Mouse (Mus musculus) gastrocnemius, postnatal 14 days (tissue): ENCODE measurements at regions not wholly inside any gene's neighbourhood (a gene's known extent, or its start where the extent isn't known, plus 50 kb on each side); places are given as distances from the start of the nearest gene placed in this dataset.

Source experiments
- DNase-seq: peaks from one replicate; pipeline ENCODE4 v3.0.0; 2021; ENCODE audit warnings: mixed read lengths
- intact Hi-C: fragments of 180-260 bp; cut with DNase I; formaldehyde crosslinking; loops from one replicate; pipeline ENCODE4 v1.15.1; 2025; ENCODE audit warnings: low total_unique reads

- intact Hi-C loops = no loop called here
- no peak for DNase-seq
Measured at GRCm38 (mm10) chr13:63693636-63694035, 120.2 kb upstream of the Ptch1 start.

- peak; percentile 24 for DNase-seq
Measured at GRCm38 (mm10) chr13:63696399-63696798, 118.6 kb upstream of the Ercc6l2 start.

GRCm38 (mm10) chr13:63699624-63700023 lies 115.4 kb upstream of the Ercc6l2 start:
- intact Hi-C loops = loop anchor here (10.0 kb wide), 1 partner anchor 335 kb away; no protein-coding TSS in a partner anchor

More at GRCm38 (mm10) chr13:63696399-63696798, 118.6 kb upstream of the Ercc6l2 start:
- intact Hi-C loops = no loop called here

GRCm38 (mm10) chr13:63700747-63701146 lies 114.3 kb upstream of the Ercc6l2 start:
- no peak for DNase-seq
- intact Hi-C loops = loop anchor here (10.0 kb wide), 1 partner anchor 334 kb away; no protein-coding TSS in a partner anchor

More at GRCm38 (mm10) chr13:63699624-63700023, 115.4 kb upstream of the Ercc6l2 start:
- DNase-seq = no peak

GRCm38 (mm10) chr13:63701199-63702175 lies 113.6 kb upstream of the Ercc6l2 start:
- intact Hi-C loops = loop anchor here (10.0 kb wide), 1 partner anchor 333 kb away; no protein-coding TSS in a partner anchor

GRCm38 (mm10) chr13:63708567-63708966 lies 106.5 kb upstream of the Ercc6l2 start:
- DNase-seq = no peak
- intact Hi-C loops = loop anchor here (10.0 kb wide), 1 partner anchor 326 kb away; no protein-coding TSS in a partner anchor

More at GRCm38 (mm10) chr13:63701199-63702175, 113.6 kb upstream of the Ercc6l2 start:
- no peak for DNase-seq

- intact Hi-C loops = no loop called here
- DNase-seq = no peak
Measured at GRCm38 (mm10) chr13:63713137-63713536, 101.9 kb upstream of the Ercc6l2 start.

GRCm38 (mm10) chr13:63716498-63716897 lies 98.5 kb upstream of the Ercc6l2 start:
- intact Hi-C loops = no loop called here

GRCm38 (mm10) chr13:63717249-63717648 lies 97.8 kb upstream of the Ercc6l2 start:
- intact Hi-C loops = no loop called here
- DNase-seq = no peak

More at GRCm38 (mm10) chr13:63716498-63716897, 98.5 kb upstream of the Ercc6l2 start:
- no peak for DNase-seq

GRCm38 (mm10) chr13:63718782-63719181 lies 96.3 kb upstream of the Ercc6l2 start:
- intact Hi-C loops = no loop called here
- DNase-seq = no peak

- no peak for DNase-seq
- intact Hi-C loops = no loop called here
Measured at GRCm38 (mm10) chr13:63719351-63720207, 95.5 kb upstream of the Ercc6l2 start.

- intact Hi-C loops = no loop called here
- DNase-seq = no peak
Measured at GRCm38 (mm10) chr13:63720610-63721009, 94.4 kb upstream of the Ercc6l2 start.

GRCm38 (mm10) chr13:63721011-63721625 lies 93.9 kb upstream of the Ercc6l2 start:
- intact Hi-C loops = no loop called here
- DNase-seq = no peak

- intact Hi-C loops = no loop called here
Measured at GRCm38 (mm10) chr13:63724293-63724692, 90.7 kb upstream of the Ercc6l2 start.

GRCm38 (mm10) chr13:63724843-63725582 lies 90.0 kb upstream of the Ercc6l2 start:
- intact Hi-C loops = no loop called here
- no peak for DNase-seq

More at GRCm38 (mm10) chr13:63724293-63724692, 90.7 kb upstream of the Ercc6l2 start:
- no peak for DNase-seq

- DNase-seq = no peak
- intact Hi-C loops = no loop called here
Measured at GRCm38 (mm10) chr13:63726035-63726434, 89.0 kb upstream of the Ercc6l2 start.

GRCm38 (mm10) chr13:63726509-63726908 lies 88.5 kb upstream of the Ercc6l2 start:
- intact Hi-C loops = no loop called here
- DNase-seq = no peak

- DNase-seq = no peak
- intact Hi-C loops = no loop called here
Measured at GRCm38 (mm10) chr13:63735739-63736138, 79.3 kb upstream of the Ercc6l2 start.

- no peak for DNase-seq
- intact Hi-C loops = no loop called here
Measured at GRCm38 (mm10) chr13:63741879-63742278, 73.2 kb upstream of the Ercc6l2 start.
